Comparison of ENCODE assay signal across 8 mouse cellular contexts in genomic region chr19:5636571-5637041, GRCm38 (mm10). TPM values are rescaled to one million over a fixed set of nuclear protein-coding genes. Genes with fewer than 3 reads are reported as not detected.
DNase-seq lines count a peak whose midpoint lies in the region; ATAC-seq and TF ChIP-seq lines count a peak whose summit lies in the region.

No protein-coding gene starts in this region.

- ATAC-seq in embryonic facial prominence, embryonic 12.5 days (ENCODE audit: insufficient number of reproducible peaks, insufficient read depth, low FRiP score, low TSS enrichment), result no peak
- ATAC-seq in limb, embryonic 15.5 days (ENCODE audit: insufficient number of reproducible peaks, low FRiP score, low TSS enrichment, low read depth), result no peak

- H3K79me2 ChIP-seq in myocyte (ENCODE audit: control insufficient read depth, insufficient read depth), result peaks cover 12% of the 10 kb centered on the region

- peak; percentile 67 for DNase-seq in layer of hippocampus, adult 9-11 months
- no peak for DNase-seq in layer of hippocampus, postnatal 36 days
- peak; percentile 46 for DNase-seq in heart, postnatal 25 days (ENCODE audit: low spot score)
- DNase-seq in T-cell, adult 2 months (ENCODE audit: low spot score), result no peak
- no peak for DNase-seq in cerebellum, postnatal 14 days

- peak overlapping the region; percentile 88 for H3K4me2 ChIP-seq in embryonic facial prominence, embryonic 12.5 days (replicated peaks)
- H3K4me2 ChIP-seq in limb, embryonic 15.5 days, result peak overlapping the region; percentile 88
- H3K4me2 ChIP-seq in myocyte (ENCODE audit: low read depth), result peak overlapping the region; percentile 95

- H3K4me1 ChIP-seq in embryonic facial prominence, embryonic 12.5 days, result peaks cover 15% of the 10 kb centered on the region
- H3K4me1 ChIP-seq in limb, embryonic 15.5 days, result peaks cover 25% of the 10 kb centered on the region

- peak overlapping the region; percentile 82 for H3K4me3 ChIP-seq in embryonic facial prominence, embryonic 12.5 days
- H3K4me3 ChIP-seq in limb, embryonic 15.5 days, result peak overlapping the region; percentile 86
- peak overlapping the region; percentile 55 for H3K4me3 ChIP-seq in myocyte

- no peaks in the 10 kb centered on the region for H3K9me3 ChIP-seq in embryonic facial prominence, embryonic 12.5 days
- no peaks in the 10 kb centered on the region for H3K9me3 ChIP-seq in limb, embryonic 15.5 days

- 40% methylated on average over 12 of the region's 12 CpGs for WGBS in embryonic facial prominence, embryonic 12.5 days
- WGBS in limb, embryonic 15.5 days, result 38% methylated on average over 12 of the region's 12 CpGs

- intact Hi-C loops in heart, postnatal 25 days (cut with DNase I), result loop anchor here (2.0 to 5.0 kb wide), 2 partner anchors 26 to 34 kb away; partner anchors contain the start of genes Rnaseh2c and Sipa1

- no peaks in the 10 kb centered on the region for H3K27me3 ChIP-seq in embryonic facial prominence, embryonic 12.5 days
- H3K27me3 ChIP-seq in limb, embryonic 15.5 days, result no peaks in the 10 kb centered on the region
- no peaks in the 10 kb centered on the region for H3K27me3 ChIP-seq in myocyte (ENCODE audit: control insufficient read depth, insufficient read depth, insufficient read length)

- peak overlapping the region; percentile 73 for H3ac ChIP-seq in myocyte (ENCODE audit: control insufficient read depth, insufficient read length)

- peaks cover 33% of the 10 kb centered on the region for H3K36me3 ChIP-seq in embryonic facial prominence, embryonic 12.5 days
- H3K36me3 ChIP-seq in limb, embryonic 15.5 days, result peaks cover 32% of the 10 kb centered on the region
- H3K36me3 ChIP-seq in myocyte (ENCODE audit: control insufficient read depth, insufficient read depth), result peaks cover 11% of the 10 kb centered on the region

- TF ChIP-seq POLR2A in myocyte (IDR thresholded peaks at IDR 0.05; ENCODE audit: insufficient read length, low read depth), result no peak

- peak overlapping the region; percentile 90 for H3K27ac ChIP-seq in embryonic facial prominence, embryonic 12.5 days
- H3K27ac ChIP-seq in limb, embryonic 15.5 days, result peak overlapping the region; percentile 93

- peak overlapping the region; percentile 93 for H3K9ac ChIP-seq in embryonic facial prominence, embryonic 12.5 days
- peak overlapping the region; percentile 77 for H3K9ac ChIP-seq in limb, embryonic 15.5 days

TF ChIP-seq in myocyte, 11 proteins besides CTCF, POLR2A, EP300 and RAD21:
- TF ChIP-seq MYOD1 (IDR thresholded peaks at IDR 0.05; ENCODE audit: control insufficient read depth in 1 of 3, insufficient read length in 2 of 3, low read depth in 2 of 3), result no peak
- TF ChIP-seq USF1 (IDR thresholded peaks at IDR 0.05; ENCODE audit: low read depth), result no peak
- no peak for TF ChIP-seq MAX (IDR thresholded peaks at IDR 0.05; ENCODE audit: low read depth)
- no peak for TF ChIP-seq TCF12 (IDR thresholded peaks at IDR 0.05; ENCODE audit: insufficient read depth, poor library complexity, severe bottlenecking)
- TF ChIP-seq MYOG (IDR thresholded peaks at IDR 0.05; ENCODE audit: control insufficient read depth in 1 of 3, insufficient read depth in 1 of 3, insufficient read length in 2 of 3, low read depth in 2 of 3), result no peak
- TF ChIP-seq E2F4 (IDR thresholded peaks at IDR 0.05; ENCODE audit: insufficient read depth), result no peak
- no peak for TF ChIP-seq POLR2AphosphoS2 (IDR thresholded peaks at IDR 0.05; ENCODE audit: insufficient read length, low read depth)
- TF ChIP-seq REST (IDR thresholded peaks at IDR 0.05; ENCODE audit: insufficient read depth, insufficient read length), result no peak
- TF ChIP-seq TCF3 (IDR thresholded peaks at IDR 0.05; ENCODE audit: insufficient read length, low read depth), result no peak
- no peak for TF ChIP-seq CEBPB (IDR thresholded peaks at IDR 0.05; ENCODE audit: insufficient read depth, poor library complexity, severe bottlenecking)
- TF ChIP-seq SRF (IDR thresholded peaks at IDR 0.05; ENCODE audit: control insufficient read depth, insufficient read length, low read depth), result no peak
TF ChIP-seq in myocyte: peak in this region for 0.

RNA-seq across cellular contexts. Expression of gene Rela, which starts 0.7 kb away (rescaled TPM):
- total RNA-seq in layer of hippocampus, postnatal 36 days (2021), result 10 to 100 TPM; 17.2 to 17.7 TPM
- 46.5 and 49.3 TPM in 2 replicates for polyA plus RNA-seq in embryonic facial prominence, embryonic 12.5 days (2016; fragmentation: Nextera tagmentation; extraction: Ambion mirVana)
- 10 to 100 TPM; 22.7 to 29.9 TPM for total RNA-seq in heart, postnatal 25 days (2021)
- 57.3 and 62.0 TPM in 2 replicates for polyA plus RNA-seq in limb, embryonic 15.5 days (2015; fragmentation: Nextera tagmentation; extraction: Ambion mirVana)
- 58.0 TPM for polyA plus RNA-seq in myocyte (2012; fragmentation: generic; extraction: Trizol)

RNA-seq across cellular contexts. Expression of gene Kat5, which starts 26.6 kb away (rescaled TPM):
- 10 to 100 TPM; 80.1 to 91.1 TPM for total RNA-seq in layer of hippocampus, postnatal 36 days (2021)
- polyA plus RNA-seq in embryonic facial prominence, embryonic 12.5 days (2016; fragmentation: Nextera tagmentation; extraction: Ambion mirVana), result 61.3 and 63.7 TPM in 2 replicates
- 10 to 100 TPM; 24.8 to 26.5 TPM for total RNA-seq in heart, postnatal 25 days (2021)
- 43.3 and 48.7 TPM in 2 replicates for polyA plus RNA-seq in limb, embryonic 15.5 days (2015; fragmentation: Nextera tagmentation; extraction: Ambion mirVana)
- polyA plus RNA-seq in myocyte (2012; fragmentation: generic; extraction: Trizol), result 37.1 TPM

RNA-seq across cellular contexts. Expression of gene Sipa1, which starts 26.9 kb away (rescaled TPM):
- total RNA-seq in layer of hippocampus, postnatal 36 days (2021), result 10 to 100 TPM; 16.6 to 18.0 TPM
- 27.0 and 28.7 TPM in 2 replicates for polyA plus RNA-seq in embryonic facial prominence, embryonic 12.5 days (2016; fragmentation: Nextera tagmentation; extraction: Ambion mirVana)
- total RNA-seq in heart, postnatal 25 days (2021), result 10 to 100 TPM; 23.3 to 31.3 TPM
- polyA plus RNA-seq in limb, embryonic 15.5 days (2015; fragmentation: Nextera tagmentation; extraction: Ambion mirVana), result 31.1 and 31.2 TPM in 2 replicates
- 14.4 TPM for polyA plus RNA-seq in myocyte (2012; fragmentation: generic; extraction: Trizol)

RNA-seq across cellular contexts. Expression of gene Rnaseh2c, which starts 34.9 kb away (rescaled TPM):
- 10 to 100 TPM; 80.2 to 88.0 TPM for total RNA-seq in layer of hippocampus, postnatal 36 days (2021)
- polyA plus RNA-seq in embryonic facial prominence, embryonic 12.5 days (2016; fragmentation: Nextera tagmentation; extraction: Ambion mirVana), result 148 and 158 TPM in 2 replicates
- 10 to 100 TPM; 43.7 to 49.7 TPM for total RNA-seq in heart, postnatal 25 days (2021)
- polyA plus RNA-seq in limb, embryonic 15.5 days (2015; fragmentation: Nextera tagmentation; extraction: Ambion mirVana), result 115 and 116 TPM in 2 replicates
- polyA plus RNA-seq in myocyte (2012; fragmentation: generic; extraction: Trizol), result 31.9 TPM

RNA-seq across cellular contexts. Expression of gene Map3k11, which starts 51.9 kb away (rescaled TPM):
- total RNA-seq in layer of hippocampus, postnatal 36 days (2021), result 10 to 100 TPM; 17.8 to 18.6 TPM
- 24.7 and 26.0 TPM in 2 replicates for polyA plus RNA-seq in embryonic facial prominence, embryonic 12.5 days (2016; fragmentation: Nextera tagmentation; extraction: Ambion mirVana)
- 10 to 100 TPM; 24.0 to 30.4 TPM for total RNA-seq in heart, postnatal 25 days (2021)
- polyA plus RNA-seq in limb, embryonic 15.5 days (2015; fragmentation: Nextera tagmentation; extraction: Ambion mirVana), result 22.7 and 24.9 TPM in 2 replicates
- 19.0 TPM for polyA plus RNA-seq in myocyte (2012; fragmentation: generic; extraction: Trizol)

Comparison
In these comparisons a context has a peak if more than half of its experiments do, and no peak if none do; other contexts are left out.
1. DNase-seq: peak in layer of hippocampus, adult 9-11 months (single experiment) and heart, postnatal 25 days (single experiment); none in layer of hippocampus, postnatal 36 days (0 of 2), T-cell, adult 2 months (single experiment) and cerebellum, postnatal 14 days (0 of 2).
2. Peak in every context shown above with its lines, with median percentiles within 50 percentile points of each other: H3K4me2 ChIP-seq and H3K4me3 ChIP-seq.